Mouse (Mus musculus): ENCODE data around the gene Myl6b.

DNA sequence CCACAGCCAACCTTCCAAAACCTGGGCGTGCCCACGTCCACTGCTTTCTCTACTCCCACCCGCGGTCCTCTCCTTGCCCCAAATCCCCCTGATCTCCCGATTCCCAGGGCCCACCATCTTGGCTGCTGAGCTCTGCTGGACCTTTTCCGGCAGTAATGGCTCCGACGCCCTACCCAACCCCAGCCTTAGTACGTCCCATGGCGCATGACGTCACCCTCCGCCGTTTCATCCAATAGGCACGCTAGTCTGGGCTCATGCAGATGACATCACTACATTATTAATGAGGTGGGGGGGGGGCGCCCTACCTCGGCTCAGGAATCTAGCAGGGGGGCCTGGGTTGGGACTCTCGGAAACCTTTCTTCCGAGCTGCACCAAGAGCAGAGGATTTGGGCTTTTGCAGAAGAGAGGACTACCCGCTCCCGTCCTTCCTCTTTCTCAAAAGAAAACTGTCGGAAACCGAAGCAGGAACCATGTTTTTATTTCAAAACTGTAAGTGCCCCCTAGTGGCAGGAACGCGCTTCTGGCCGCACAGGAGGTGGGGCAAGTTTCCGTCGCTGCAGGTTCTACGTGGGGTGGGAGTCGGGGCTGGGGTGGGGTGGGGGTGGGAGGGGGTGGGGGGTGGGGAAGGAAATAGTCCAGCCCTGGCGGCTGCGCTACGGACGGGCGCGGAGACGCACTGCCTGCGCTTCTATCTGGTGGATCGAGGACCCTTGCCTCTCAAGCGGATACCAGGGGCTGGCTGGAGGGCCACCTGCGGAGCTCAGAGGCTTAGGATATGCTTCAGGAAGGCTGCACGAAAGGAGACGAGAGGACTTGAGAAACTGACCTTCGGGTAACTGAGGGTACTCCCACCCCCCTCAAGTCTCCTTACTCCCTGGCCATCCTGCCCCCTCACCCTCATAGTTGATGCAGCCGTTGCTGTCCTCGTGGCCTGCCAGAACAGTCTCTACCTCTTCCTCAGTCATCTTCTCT is 4.5 kb downstream of the Myl6b start, which contains the start of gene Myl6:
- no peak for TF ChIP-seq CTCF (IDR thresholded peaks at IDR 0.05; ENCODE audit: low read depth, low read length)
- no peak for TF ChIP-seq GATA1 (IDR thresholded peaks at IDR 0.05; ENCODE audit: borderline replicate concordance, low read length)
